Mouse (Mus musculus) stomach, postnatal 0 days (tissue): ENCODE measurements around the gene Myo1c.

Experiments
- CTCF ChIP-seq: IDR thresholded peaks from 2 replicates; pipeline ENCODE4 v1.5.1; 2016; ENCODE audit warnings: antibody characterized with exemption, low read depth, mild to moderate bottlenecking, moderate library complexity
- EP300 ChIP-seq: optimal IDR thresholded peaks from 2 replicates; pipeline ENCODE3; 2016; ENCODE audit warnings: antibody characterized with exemption

DNA sequence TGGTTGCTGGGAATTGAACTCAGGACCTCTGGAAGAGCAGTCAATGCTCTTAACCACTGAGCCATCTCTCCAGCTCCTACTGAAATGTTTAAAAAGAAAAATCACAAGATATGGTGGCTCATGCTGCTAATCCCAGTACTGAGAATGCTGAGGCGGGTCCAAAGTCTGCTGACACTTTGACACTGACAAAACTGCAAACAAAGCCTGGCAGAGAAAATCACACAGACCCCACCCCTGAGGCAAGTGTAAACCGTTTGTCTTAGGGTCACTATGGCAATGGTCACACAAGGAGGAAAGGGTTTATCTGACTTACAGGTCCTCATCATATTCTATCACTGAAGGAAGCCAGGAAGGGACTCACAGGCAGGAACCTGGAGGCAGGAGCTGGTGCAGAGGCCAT lies 34.7 kb upstream of the Myo1c start:
- TF ChIP-seq CTCF (no peak), EP300 (no peak)
